Mouse (Mus musculus) c-Kit-positive CD71-positive TER-119-positive erythroid progenitor cells, embryonic 14.5 days (primary cell): Measurements from ENCODE around the gene Cdcp2.

Experiments used
- DNase-seq: peaks from one replicate; pipeline ENCODE4 v3.0.0-alpha.2; 2013; ENCODE audit warnings: low spot score

The Cdcp2 gene

GRCm38 (mm10) chr4:107096841-107097373 is at the start of gene Cdcp2:
Gene Cdcp2, plus strand, starts transcription at chr4:107096891.
- DNase-seq, result no peak

- no peak for DNase-seq
These were observed 48.9 kb upstream of the Cdcp2 start for GRCm38 (mm10) chr4:107047806-107048205.

GRCm38 (mm10) chr4:107048568-107049162 is 48.0 kb upstream of the Cdcp2 start:
- no peak for DNase-seq

GRCm38 (mm10) chr4:107051889-107052288 is 44.8 kb upstream of the Cdcp2 start:
- DNase-seq, result no peak

- no peak for DNase-seq
These were observed 43.6 kb upstream of the Cdcp2 start for GRCm38 (mm10) chr4:107052962-107053553.

- no peak for DNase-seq
These were observed 40.6 kb upstream of the Cdcp2 start for GRCm38 (mm10) chr4:107056088-107056487.

- no peak for DNase-seq
These were observed 38.3 kb upstream of the Cdcp2 start for GRCm38 (mm10) chr4:107058346-107058745.

GRCm38 (mm10) chr4:107058781-107059180 is 37.9 kb upstream of the Cdcp2 start:
- DNase-seq, result no peak

- no peak for DNase-seq
These were observed 35.1 kb upstream of the Cdcp2 start for GRCm38 (mm10) chr4:107061560-107061959.

- DNase-seq, result no peak
These were observed 33.5 kb upstream of the Cdcp2 start for GRCm38 (mm10) chr4:107063214-107063613.

- no peak for DNase-seq
These were observed 32.1 kb upstream of the Cdcp2 start for GRCm38 (mm10) chr4:107064394-107065098.

- DNase-seq, result peak; percentile 98
These were observed 30.2 kb upstream of the Cdcp2 start, which contains the start of the genes Mrpl37 and Cyb5rl for GRCm38 (mm10) chr4:107066252-107067124. Gene Mrpl37, minus strand, starts transcription at chr4:107066868. Gene Cyb5rl, plus strand, starts transcription at chr4:107066988.

- peak; percentile 22 for DNase-seq
These were observed 29.4 kb upstream of the Cdcp2 start for GRCm38 (mm10) chr4:107067151-107067840.

GRCm38 (mm10) chr4:107072343-107072742 is 24.3 kb upstream of the Cdcp2 start:
- DNase-seq, result no peak

GRCm38 (mm10) chr4:107075456-107075855 is 21.2 kb upstream of the Cdcp2 start:
- no peak for DNase-seq

- DNase-seq, result no peak
These were observed 17.8 kb upstream of the Cdcp2 start for GRCm38 (mm10) chr4:107078894-107079293.

GRCm38 (mm10) chr4:107079716-107080115 is 17.0 kb upstream of the Cdcp2 start:
- no peak for DNase-seq

GRCm38 (mm10) chr4:107082185-107082584 is 14.5 kb upstream of the Cdcp2 start:
- no peak for DNase-seq

- DNase-seq, result no peak
These were observed 13.6 kb upstream of the Cdcp2 start for GRCm38 (mm10) chr4:107083126-107083525.

- DNase-seq, result no peak
These were observed 12.3 kb upstream of the Cdcp2 start for GRCm38 (mm10) chr4:107084343-107084742.

GRCm38 (mm10) chr4:107084858-107085257 is 11.8 kb upstream of the Cdcp2 start:
- no peak for DNase-seq
